Mouse (Mus musculus): ENCODE results near the gene Xpo4.
A peak's percentile ranks its signal among the peaks of the same experiment; 100 is the strongest.
"Not testable (repeated sequence)": the region's sequence is repeated elsewhere in the genome, so short reads cannot be mapped to it uniquely, and the experiment has no call there.

Gene Xpo4

DNA sequence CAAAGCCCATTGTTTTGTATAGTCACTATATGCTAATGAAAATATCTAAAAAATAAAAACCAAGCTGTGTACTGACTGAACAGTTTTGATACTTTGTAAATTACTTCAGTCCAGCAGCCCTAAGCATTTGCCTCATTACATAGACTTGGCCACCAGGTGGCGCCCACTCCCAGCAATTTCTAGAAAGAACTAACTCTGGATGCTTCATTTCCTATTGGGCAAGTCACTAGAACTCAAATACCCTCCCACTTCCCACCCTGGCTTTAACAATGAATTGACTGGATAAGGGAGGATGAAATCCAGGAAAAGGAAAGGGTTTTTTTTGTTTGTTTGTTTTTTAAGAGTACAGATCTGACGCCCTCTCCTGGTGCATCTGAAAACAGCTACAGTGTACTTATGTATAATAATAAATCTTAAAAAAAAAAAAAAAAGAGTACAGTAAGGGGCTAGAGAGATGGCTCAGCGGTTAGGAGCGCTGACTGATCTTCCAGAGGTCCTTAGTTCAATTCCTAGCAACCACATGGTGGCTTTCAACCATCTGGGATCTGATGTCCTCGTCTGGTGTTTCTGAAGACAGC is 14.8 kb upstream of the Xpo4 start:
- peak; percentile 72 for DNase-seq

DNA sequence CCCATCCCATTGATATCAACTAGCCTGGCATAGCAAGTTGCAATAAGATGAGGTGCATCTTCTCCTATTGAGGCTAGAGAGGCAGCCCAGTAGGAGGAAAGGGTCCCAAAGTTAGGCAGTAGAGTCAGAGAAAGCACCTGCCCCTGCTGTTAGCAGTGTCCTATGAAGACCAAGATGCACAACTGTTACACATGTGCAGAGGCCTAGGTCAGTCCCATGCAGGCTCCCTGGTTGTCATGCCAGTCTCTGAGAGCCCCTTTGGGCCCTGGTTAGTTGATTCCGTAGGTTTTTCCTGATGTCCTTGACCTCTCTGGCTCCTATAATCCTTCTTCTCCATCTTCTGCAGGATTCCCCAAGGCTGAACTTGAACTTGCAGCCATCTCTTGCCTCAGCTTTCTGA is 14.3 kb upstream of the Xpo4 start:
- no peak for DNase-seq

DNA sequence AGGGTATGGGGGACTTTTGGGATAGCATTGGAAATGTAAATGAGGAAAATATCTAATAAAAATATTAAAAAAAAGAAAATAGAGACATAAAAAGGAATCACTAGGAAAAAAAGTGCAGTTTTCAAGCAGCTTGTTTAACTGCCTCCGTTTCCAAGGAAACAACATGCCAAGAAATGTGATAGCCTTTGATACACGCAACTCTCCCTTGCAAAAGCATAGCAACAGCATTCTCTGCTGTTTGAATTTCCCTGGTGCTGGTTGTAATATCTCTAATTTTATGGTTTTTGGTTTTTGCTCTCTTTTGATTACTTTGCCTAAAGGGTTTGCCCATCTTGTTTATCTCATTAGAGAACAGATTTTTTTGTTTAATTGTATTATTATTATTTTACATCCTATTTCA is 10.3 kb upstream of the Xpo4 start:
- no peak for DNase-seq

DNA sequence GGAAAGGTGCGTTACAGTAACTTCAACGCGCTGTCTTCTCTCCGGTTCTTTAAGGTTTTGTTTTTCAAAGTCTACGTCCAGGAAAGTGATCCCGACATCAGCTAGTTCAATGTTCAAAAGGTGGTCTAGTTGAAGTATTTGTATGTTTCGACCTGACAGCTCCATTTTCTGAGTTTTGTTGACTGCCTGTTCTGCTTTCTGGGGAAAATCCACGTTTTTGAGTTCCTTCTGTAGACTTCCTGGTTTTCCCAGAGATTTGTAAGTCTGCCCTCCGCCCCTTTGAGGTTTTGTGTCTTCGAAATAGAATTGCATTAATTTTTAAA is 359 bp upstream of the Xpo4 start:
- DNase-seq, result no peak

DNA sequence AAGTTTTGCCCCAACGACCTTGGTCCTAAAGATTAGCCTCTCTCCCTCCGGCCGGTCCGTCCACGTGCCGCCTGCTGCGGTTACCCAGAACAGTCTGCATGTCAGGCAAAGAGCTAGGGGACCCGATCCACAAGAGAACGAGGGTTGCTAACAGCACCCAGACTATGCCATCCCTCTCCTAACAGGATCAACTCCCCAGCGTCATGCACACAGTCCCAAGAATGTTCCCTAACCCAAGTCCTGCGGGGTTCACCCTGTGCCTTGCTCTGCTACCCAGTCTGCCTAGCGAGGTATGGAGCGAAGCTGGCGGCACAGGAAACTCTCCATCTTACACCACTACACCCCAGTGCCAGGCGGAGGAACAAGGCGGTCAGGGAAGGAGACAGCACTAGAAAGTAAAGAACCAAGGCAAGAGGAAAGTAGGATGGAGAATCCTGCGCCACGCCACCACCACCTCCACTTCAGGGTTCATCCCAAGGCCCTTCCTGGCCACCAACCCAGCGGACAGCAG is 864 bp downstream of the Xpo4 start:
- peak; percentile 23 for DNase-seq

DNA sequence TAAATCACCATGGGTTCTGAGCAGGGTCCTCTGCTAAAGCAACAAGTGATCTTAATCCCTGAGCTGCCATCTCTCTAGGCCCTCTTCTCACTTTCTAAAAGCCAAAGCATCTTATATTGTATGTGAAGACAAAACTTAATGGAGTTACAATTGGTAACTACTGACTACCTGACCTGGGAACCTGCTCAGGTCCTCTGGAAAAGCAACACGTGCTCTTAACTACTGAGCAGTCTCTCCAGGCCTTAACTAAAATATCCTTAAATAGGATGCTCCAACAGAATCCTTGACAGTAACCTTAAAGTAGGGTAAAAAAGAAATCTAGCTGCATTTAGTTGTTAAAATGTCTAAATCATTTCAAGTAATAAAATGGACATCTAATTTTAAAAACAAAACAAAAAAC is 1.6 kb downstream of the Xpo4 start:
- DNase-seq, result no peak

DNA sequence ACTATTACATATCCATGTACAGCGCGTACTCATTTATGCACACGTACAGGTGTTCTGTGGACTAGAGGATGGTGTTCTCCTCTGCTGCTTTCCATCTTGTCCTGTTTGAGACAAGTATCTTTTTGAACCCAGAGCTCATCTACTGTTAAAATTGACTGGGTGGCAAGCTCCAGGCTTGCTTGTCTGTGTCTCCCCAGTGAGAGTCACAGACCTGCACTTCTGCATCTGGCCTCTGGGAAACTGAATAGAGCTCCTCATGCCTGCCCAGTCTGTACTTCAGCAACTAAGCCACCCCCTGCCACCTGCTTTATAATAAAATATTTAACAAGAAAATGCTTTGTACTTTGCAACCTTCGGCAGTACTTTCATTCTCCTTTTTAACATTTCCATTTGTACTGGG is 6.9 kb downstream of the Xpo4 start:
- no peak for DNase-seq

DNA sequence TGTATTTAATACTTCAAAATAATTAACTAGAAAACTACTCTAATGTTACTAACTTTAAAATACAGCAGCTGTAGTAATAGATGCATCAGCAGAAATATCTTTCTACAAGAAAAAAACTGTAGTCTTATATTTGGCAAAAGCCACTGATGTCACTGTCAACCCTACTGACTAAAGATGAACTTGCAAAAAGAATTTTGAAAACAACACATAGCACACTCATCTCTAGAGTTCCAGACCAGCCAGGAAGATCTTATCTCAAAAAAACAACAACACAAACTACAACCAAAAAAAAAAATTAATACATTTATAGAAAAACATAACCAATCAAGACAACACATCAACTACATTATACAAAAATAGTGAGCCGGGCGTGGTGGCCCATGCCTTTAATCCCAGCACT is 7.7 kb downstream of the Xpo4 start:
- DNase-seq, result no peak

DNA sequence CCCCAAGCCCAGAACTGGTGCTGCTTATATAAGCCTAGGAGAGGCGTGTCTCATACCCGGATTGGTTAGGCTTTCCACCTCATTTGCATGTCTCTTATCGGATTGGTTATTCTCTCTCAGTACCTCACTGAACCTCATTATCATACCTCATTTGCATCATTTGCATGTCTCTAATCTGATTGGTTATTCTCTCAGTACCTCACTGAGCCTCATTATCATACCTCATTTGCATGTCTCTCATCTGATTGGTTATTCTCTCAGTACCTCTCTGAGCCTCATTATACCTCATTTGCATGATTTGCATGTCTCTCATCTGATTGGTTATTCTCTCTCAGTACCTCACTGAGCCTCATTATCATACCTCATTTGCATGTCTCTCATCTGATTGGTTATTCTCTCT is 8.7 kb downstream of the Xpo4 start:
- not testable (repeated sequence) for DNase-seq

DNA sequence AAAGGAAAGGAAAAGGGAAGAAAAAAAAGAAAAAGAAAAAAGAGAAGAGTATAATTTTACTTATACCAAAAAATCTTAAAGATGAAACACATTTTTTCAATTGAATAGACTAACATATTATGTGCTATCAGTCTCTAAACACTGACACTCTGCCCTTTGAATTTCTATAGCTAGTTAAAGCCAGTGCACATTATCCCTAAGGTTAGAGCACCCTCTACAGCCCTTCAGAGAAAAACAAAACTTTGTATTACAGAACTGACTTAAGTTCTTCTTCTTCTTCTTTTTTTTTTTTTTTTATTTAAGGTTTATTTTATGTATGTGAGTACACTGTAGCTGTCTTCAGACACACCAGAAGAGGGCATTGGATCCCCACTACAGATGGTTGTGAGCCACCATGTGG is 15.7 kb downstream of the Xpo4 start:
- no peak for DNase-seq

DNA sequence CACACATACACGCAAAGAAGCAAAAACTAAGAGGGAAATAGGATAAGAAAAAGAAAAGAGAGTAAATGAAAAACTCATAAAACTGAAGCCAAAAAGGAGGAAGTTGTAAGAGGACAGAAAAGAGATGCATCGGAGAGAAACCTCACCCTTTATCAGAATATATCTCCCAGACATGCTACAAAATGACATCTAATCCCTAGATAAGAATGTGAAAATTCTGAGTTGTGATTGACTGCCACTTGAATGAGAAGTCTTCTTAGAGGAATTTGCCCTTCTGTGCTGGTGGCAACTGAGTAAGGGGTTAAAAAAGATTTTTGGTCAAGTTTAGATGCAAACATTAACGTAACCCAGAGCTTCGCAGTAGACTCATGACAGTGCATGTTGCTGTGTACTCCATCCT is 19.1 kb downstream of the Xpo4 start:
- no peak for DNase-seq

DNA sequence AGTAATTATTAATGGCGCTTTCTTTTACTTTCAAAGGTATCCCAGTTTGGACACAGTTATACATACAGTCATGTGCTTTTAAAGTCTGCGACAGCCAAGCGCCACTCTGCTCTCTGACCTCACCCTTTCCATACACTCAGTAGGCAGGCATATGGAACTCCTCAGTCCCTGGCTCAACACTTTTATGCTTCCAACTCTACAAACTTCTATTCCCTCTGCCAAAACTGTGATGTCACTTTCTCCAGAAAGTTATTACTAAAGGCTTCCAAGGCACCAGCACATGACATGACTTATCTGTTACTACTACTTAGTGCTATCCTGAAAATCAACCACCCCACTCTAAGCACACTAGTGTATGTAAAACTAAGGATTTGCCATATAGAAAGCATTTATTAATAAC is 26.1 kb downstream of the Xpo4 start:
- no peak for DNase-seq

DNA sequence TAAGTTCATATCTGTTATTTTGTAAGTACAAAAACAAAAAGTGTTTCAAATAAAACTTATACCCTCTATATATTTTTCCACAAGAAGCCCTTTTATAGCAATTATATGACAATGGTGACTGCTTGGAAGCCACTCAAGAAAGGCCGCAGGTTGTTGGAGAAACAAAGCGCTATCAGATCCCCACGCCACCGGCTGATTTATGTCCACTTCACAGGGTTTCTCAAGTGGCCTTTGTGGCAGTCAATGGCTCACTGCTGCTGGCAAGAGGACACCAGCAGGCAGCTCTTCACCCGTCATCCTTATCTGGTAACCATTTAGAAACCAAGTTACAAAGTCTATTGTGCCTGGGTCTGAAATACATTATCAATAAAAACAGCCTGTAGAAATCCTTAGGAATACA is 31.1 kb downstream of the Xpo4 start:
- DNase-seq, result no peak

DNA sequence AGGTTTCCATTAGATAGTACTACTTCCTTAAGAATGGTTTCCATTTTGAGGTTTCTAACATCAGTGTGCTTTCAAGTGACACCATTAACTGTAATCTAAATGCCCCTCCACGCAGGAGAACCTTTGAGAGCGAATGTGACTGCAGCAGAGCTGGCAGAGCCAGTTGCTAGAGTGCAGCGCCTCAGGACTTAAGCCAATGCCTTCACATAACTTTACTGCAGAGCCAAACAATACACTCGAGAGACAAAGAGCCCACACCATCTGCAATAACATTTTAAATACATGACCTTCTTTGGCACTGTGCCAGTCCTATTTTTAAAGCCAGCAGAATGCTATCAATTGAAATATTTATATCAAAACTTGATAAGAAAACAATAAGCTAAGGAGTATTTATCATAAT is 35.6 kb downstream of the Xpo4 start:
- no peak for DNase-seq

DNA sequence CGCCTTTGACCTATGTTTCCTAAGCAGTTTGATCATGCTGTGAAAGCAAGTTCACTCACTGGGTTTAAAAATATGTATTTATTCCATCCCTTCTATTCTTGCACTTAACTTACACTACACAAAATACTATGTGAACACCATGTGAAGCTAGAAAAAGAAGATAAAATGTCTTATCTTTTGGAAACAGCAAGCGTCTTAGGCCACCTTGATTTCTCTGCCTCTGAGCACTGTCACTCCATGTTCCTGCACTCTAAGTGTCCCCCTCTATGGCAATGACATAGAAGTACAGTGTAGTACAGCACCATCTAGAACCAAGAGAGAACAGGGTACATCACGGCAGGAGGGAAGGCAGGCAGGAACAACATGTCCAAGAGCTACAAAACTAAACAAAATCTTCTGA is 42.3 kb downstream of the Xpo4 start:
- DNase-seq, result no peak

DNA sequence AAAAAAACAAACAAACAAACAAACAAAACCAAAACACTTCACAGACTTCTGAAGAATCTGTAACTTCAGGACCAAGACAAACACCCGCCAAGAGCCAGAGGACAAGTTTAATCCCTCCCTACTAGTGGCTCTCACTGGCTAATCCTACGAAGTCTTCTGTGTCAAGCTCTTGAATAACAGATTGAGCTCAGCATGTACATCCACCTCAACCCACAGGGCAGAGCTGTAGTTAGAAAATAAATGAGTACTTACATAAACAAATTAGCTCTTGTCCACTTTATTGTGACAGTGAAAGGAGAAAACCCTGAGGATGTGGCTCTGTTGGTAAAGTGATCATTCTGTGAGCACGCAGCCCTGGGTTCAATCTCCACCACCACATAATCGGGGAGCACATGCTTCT is 43.5 kb downstream of the Xpo4 start:
- no peak for DNase-seq

DNA sequence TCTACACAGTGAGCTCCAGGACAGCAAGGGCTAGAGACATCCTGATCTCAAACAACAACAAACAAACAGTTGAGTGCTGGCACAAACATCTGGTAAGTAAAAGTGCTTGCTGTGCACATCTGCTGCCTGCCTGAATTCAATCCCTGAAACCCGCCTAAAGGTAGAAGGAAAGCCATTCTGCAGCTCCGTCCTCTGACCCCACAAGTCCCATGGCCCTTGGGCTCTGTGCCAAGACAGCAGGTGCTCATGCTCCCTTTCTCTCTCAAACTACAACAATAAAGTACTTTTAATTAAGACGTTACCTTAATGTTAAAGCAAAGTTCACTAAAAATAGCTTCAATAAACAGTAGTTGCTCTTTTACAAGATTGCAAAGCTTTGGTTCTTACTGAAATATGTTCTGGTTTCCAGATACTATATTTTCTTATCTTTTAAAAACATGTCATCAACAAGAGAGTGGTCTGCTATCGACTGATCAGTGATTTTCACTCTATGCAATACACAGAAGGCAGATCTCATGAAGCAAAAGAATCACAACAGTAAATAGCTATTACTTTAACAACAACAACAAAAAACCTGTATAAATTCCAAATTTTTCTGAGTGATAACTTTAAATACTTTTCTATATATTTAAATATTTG is 44.5 kb downstream of the Xpo4 start:
- DNase-seq, result peak; percentile 14

DNA sequence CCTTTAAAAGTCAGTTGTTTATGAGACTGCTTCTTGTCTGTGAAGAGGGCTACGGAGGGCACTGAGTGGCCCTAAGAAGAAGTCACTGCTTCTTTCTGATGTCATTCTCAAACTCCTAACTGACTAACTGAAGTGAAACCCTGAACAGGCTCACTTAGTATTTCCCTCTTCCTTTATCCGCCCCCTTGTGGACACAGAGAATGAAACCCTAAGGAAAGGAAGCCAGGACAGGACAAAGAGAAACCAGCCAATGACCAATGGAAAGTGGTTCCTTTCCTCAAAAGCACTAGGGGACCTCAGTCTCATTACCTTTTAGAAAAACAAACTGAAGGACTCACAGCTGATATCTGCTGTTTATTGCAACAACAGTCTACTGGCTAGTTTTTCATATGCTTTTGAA is 45.7 kb downstream of the Xpo4 start:
- DNase-seq, result peak; percentile 8

DNA sequence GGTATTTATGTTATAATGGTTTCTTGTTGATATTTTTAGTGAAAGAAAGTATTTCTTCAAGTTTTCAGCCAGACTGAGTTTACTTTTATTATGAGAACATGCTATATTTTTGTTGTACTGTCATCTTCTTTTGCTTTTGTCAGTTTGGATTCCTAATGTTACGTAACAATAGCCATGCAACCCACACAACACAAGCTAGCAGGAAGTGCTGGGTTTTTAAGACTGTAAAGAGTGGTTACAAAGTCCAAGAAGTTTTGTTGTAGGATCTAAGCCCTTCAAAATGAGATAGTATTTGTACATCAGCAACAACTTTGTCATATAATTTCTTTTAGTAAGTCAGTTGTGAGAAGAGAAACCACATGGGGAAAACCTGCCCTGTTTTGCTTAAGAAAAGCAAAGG is 47.6 kb downstream of the Xpo4 start:
- DNase-seq, result no peak

DNA sequence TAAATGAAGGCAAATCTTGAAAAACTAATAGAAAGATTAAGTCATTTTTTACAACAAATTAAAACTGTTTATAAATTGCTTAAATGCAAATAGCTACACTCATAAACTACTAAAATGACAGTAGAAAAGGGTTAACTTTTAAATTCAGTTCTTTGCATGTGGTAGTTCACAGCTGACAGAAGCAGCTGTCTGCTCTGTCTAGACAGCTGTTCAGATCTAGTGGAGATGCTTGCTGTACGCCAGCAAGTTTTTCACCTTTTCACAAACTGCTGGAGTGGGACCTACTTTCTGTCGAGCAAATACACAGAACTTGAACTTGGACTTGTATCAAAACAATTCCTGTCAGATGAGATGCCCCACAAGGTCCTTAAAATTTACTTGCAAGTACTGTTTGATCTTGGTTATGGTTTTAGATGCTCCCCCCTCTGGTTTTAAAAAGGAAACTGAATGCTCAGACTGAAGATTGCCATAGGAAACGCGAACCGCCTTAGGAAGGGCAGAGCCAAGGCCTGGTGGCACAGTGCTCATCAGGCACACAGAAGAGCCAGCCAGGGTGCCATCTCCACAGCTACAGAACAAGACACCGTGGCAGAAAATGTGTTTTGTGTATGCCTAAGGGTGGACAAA is 48.8 kb downstream of the Xpo4 start:
- no peak for DNase-seq

DNA sequence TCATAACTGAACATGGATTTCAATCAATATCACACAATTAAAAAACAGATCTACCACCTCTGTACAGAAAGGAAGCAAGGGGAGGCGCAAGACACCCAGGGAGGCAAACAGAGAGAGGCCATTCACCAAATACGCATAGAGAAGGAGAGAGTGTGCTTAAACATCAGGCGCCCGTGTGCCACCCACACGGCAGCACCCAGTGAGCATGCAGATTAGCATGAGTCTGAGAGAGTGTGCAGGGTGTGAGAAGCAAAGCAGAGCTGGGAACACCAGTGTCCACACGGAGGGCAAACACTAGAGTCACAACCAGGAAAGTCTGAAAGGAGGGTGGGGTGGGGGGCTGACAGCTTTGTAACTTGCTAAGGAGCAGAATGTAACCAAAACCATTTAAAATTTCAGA is 49.4 kb downstream of the Xpo4 start:
- DNase-seq, result no peak

DNA sequence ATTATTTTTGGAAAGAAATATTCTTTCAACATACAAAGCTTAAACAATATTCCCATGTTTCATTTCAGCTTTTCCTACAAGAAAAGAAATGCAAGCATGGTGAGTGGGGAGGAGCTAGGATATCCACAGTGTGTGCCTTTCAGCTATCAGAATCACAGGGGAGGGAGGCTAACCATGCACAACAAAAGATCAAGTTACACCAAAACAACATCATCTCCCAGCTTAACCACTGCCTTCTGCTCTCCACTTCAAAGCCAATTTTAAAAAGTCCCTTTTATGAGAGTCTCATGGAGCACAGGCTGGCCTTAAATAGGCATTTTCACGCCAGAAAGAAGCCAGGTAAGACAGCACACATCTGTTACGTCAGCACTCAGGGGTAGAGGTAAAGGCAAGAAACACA is 54.2 kb downstream of the Xpo4 start:
- DNase-seq, result no peak

DNA sequence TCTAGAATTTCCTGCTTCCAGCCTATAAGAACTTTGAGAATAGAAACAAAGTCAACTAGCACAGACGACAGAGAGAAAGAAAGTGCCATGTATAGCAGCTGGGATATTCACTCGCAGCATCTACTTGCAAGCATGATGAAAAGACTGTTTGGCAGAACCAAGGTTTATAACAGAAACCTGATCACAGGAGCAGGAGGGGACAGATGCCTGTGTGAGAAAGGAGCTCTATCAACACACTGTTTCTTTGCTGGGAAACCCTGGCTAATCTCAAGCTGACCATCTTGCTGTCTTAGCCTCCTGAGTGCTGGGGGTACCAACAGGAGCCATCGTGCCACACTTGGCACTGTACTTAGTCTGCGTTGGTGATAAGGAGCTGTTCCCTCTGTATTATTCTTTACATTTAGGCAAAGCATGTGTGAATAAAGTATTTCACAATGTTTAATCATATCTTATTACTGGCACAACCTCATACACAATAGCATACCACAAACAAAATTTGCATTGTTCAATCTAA is 55.4 kb downstream of the Xpo4 start:
- DNase-seq, result no peak

DNA sequence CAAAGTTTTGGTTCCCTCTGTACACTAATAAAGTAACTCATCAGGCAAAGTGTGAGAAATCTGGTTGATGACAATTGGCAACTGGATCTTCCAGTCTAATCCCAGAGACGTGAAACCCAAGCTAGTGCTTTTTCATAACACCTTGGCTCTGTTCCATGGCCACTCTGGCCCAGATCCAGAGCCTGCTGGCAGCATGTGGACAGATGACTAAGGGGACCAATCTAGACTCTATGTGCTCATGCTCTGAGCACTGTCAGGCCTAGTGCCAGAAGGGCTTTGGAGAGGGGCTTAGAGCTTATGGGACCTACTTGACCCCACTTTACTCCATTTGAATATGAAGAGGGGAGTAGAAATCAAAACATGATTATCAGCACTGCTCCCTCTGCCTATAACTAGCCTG is 57.7 kb downstream of the Xpo4 start:
- DNase-seq, result peak; percentile 76
